Mouse (Mus musculus) gonadal fat pad, adult 2 months (tissue): Measurements from ENCODE around the gene Cyp4a31. TPM values are rescaled to one million over a fixed set of nuclear protein-coding genes. Genes with fewer than 3 reads are reported as not detected.

Experiments used
- polyA plus RNA-seq: library from polyadenylated mRNA; depleted of rRNA; stranded (reverse); fragments of >200 nt; gene quantifications from 2 replicates; pipeline ENCODE4 v1.2.3, GENCODE M21; 2012; rRNA removed

Cyp4a31 gene
- polyA plus RNA-seq, 1 experiment = not detected

Other genes starting within 250 kb of the Cyp4a31 start
- 0.11 and 0.30 TPM in 2 replicates for gene Cyp4a12b, start 152.0 kb upstream of the Cyp4a31 start, polyA plus RNA-seq
- gene Cyp4a30b, start 111.0 kb upstream of the Cyp4a31 start, polyA plus RNA-seq = 1.4 and 1.5 TPM in 2 replicates
- 0.11 TPM in 1 of 2 replicates, not detected in the other for gene Cyp4a14, start 67.5 kb upstream of the Cyp4a31 start, polyA plus RNA-seq
- 0.11 and 0.29 TPM in 2 replicates for gene Cyp4a10, start 45.4 kb upstream of the Cyp4a31 start, polyA plus RNA-seq
- not detected in 2 replicates for gene Cyp4a32, start 37.3 kb downstream of the Cyp4a31 start, polyA plus RNA-seq
- 53.7 and 66.2 TPM in 2 replicates for gene Cyp4b1, start 84.1 kb downstream of the Cyp4a31 start, polyA plus RNA-seq
- 23.5 and 25.0 TPM in 2 replicates for gene Efcab14, start 174.1 kb downstream of the Cyp4a31 start, polyA plus RNA-seq
- 0.39 and 0.43 TPM in 2 replicates for gene Tex38, start 217.4 kb downstream of the Cyp4a31 start, polyA plus RNA-seq
- 14.7 and 20.9 TPM in 2 replicates for gene Atpaf1, start 221.2 kb downstream of the Cyp4a31 start, polyA plus RNA-seq